Mouse (Mus musculus) induced T-regulatory cell, adult 2 months (primary cell): ENCODE measurements around the gene Cd101.

Experiments
- DNase-seq: peaks from one replicate; pipeline ENCODE4 v3.0.0-alpha.2; 2012; ENCODE audit warnings: low read depth

The Cd101 gene

GRCm38 (mm10) chr3:101029339-101029738, at the start of gene Cd101:
Gene Cd101, minus strand, starts transcription at chr3:101029556.
- peak; percentile 64 for DNase-seq

- DNase-seq, result no peak
Measured at GRCm38 (mm10) chr3:101078344-101078743, 49.0 kb upstream of the Cd101 start.

GRCm38 (mm10) chr3:101077710-101078100, 48.3 kb upstream of the Cd101 start:
- no peak for DNase-seq

GRCm38 (mm10) chr3:101076966-101077709, 47.8 kb upstream of the Cd101 start:
- DNase-seq, result no peak

GRCm38 (mm10) chr3:101075866-101076265, 46.5 kb upstream of the Cd101 start:
- DNase-seq, result no peak

- DNase-seq, result peak; percentile 38
Measured at GRCm38 (mm10) chr3:101073384-101073783, 44.0 kb upstream of the Cd101 start.

- DNase-seq, result no peak
Measured at GRCm38 (mm10) chr3:101072506-101073215, 43.3 kb upstream of the Cd101 start.

- DNase-seq, result no peak
Measured at GRCm38 (mm10) chr3:101071576-101071975, 42.2 kb upstream of the Cd101 start.

- DNase-seq, result no peak
Measured at GRCm38 (mm10) chr3:101070796-101071235, 41.5 kb upstream of the Cd101 start.

- no peak for DNase-seq
Measured at GRCm38 (mm10) chr3:101070230-101070795, 41.0 kb upstream of the Cd101 start.

GRCm38 (mm10) chr3:101068701-101069100, 39.3 kb upstream of the Cd101 start:
- no peak for DNase-seq

- DNase-seq, result peak; percentile 36
Measured at GRCm38 (mm10) chr3:101066175-101066574, 36.8 kb upstream of the Cd101 start.

- no peak for DNase-seq
Measured at GRCm38 (mm10) chr3:101061865-101062585, 32.7 kb upstream of the Cd101 start.

GRCm38 (mm10) chr3:101059214-101059613, 29.9 kb upstream of the Cd101 start:
- DNase-seq, result peak; percentile 45

- peak; percentile 25 for DNase-seq
Measured at GRCm38 (mm10) chr3:101058203-101058602, 28.8 kb upstream of the Cd101 start.

- peak; percentile 47 for DNase-seq
Measured at GRCm38 (mm10) chr3:101055216-101055615, 25.9 kb upstream of the Cd101 start.

GRCm38 (mm10) chr3:101051601-101052000, 22.2 kb upstream of the Cd101 start:
- DNase-seq, result no peak

- DNase-seq, result no peak
Measured at GRCm38 (mm10) chr3:101049997-101050396, 20.6 kb upstream of the Cd101 start.

- no peak for DNase-seq
Measured at GRCm38 (mm10) chr3:101048781-101049180, 19.4 kb upstream of the Cd101 start.

GRCm38 (mm10) chr3:101047586-101048275, 18.4 kb upstream of the Cd101 start:
- DNase-seq, result peak; percentile 74

- DNase-seq, result no peak
Measured at GRCm38 (mm10) chr3:101045431-101045830, 16.1 kb upstream of the Cd101 start.

- no peak for DNase-seq
Measured at GRCm38 (mm10) chr3:101044686-101045085, 15.3 kb upstream of the Cd101 start.
